Mouse (Mus musculus): Measurements from ENCODE around the gene Kif2c. TPM values are rescaled to one million over a fixed set of nuclear protein-coding genes. Genes with fewer than 3 reads are reported as not detected.

Kif2c gene
- total and polyA plus RNA-seq, 2 experiments from 2014 or later, result 8.2 to 10.3 TPM

DNA sequence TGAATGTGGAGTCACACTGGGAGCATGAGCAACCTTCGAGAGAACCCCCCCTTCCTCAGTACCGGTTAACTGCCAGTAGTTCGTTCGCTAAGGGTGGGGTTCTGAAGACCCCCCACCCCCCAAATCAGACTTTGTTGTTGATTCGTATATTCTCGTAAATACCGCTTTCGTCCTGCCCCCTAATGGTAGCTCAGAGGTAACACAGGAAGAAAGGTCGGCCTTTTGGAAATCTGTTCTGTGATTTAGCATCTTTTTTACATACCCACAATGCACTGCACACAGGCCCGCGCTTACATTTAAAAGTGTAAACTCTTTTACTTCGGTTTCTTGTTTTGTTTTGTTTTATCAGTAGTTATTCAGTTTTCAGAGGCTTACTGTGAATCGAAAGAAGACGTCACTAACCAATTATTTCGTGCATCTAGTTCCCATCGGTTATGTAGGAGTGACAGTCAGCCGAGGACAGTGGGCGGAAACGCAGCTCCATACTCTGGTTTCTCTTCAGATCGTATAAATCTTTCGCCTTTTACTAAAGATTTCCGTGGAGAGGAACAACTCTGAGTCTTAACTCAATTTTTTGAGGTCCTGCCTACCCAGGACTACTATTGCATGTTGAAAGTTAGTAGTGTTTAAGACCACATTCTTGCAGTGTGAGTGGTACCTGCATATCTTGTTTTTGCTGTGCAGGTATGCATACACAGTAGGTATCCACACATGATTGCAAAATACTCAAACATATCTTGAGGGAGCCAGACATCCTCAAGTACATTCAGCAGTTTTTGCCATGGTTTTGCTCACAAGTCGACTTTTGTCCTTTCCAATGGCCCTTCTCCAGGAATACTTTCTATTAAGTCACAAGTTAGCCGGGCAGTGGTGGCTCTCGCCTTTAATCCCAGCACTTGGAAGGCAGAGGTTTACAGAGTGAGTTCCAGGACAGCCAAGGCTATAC lies 19.9 kb upstream of the Kif2c start:
- WGBS, result under 1% methylated on average over 25 of the region's 25 CpGs
- peak overlapping the region; percentile 77 for H3K27ac ChIP-seq (ENCODE audit: low read depth)
- no peaks in the 10 kb centered on the region for H3K9me3 ChIP-seq (replicated peaks; ENCODE audit: control insufficient read depth, low read length)
- H3K4me2 ChIP-seq (ENCODE audit: low read depth, low read length), result peak overlapping the region; percentile 62
- H3K36me3 ChIP-seq (replicated peaks; ENCODE audit: control insufficient read depth, insufficient read depth, low read length), result no peaks in the 10 kb centered on the region
- peak overlapping the region; percentile 64 for H3K9ac ChIP-seq (replicated peaks; ENCODE audit: low read depth, low read length)
- H3K4me1 ChIP-seq (ENCODE audit: control insufficient read depth, insufficient read depth), result no peaks in the 10 kb centered on the region
- DNase-seq (ENCODE audit: low spot score) (peak; percentile 89), ATAC-seq (ENCODE audit: insufficient read depth, low read depth) (peak; percentile 77)
- H3K4me3 ChIP-seq (ENCODE audit: low read depth, low read length), result peak overlapping the region; percentile 40
- TF ChIP-seq CTCF (IDR thresholded peaks at IDR 0.05; ENCODE audit: low read depth) (peak; percentile 67), EP300 (IDR thresholded peaks at IDR 0.05; ENCODE audit: low read depth) (0 out of 2 replicates have a peak, but pooled peaks have one; percentile 45)
- H3K27me3 ChIP-seq (ENCODE audit: control insufficient read depth, insufficient read depth, low read length), result no peaks in the 10 kb centered on the region

DNA sequence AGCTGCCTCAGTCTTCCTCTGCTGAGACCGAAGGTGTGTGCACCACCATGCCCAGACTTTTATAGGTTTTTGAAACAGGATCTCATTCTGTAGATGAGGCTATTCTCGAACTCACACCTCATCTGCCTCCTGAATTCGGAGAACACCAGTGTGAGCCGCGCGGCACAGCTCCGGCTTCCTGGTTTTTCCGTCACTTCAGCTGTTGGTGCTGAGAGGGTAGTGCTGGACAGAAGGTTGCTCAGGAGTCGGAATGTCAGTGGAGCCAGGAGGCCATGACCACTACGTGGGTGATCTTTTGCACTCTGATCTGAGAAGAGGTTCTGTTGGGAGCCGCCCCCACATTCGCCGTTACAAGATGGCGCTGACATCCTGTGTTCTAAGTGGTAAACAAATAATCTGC lies 9.4 kb upstream of the Kif2c start:
- Histone ChIP-seq H3K9me3 (replicated peaks; ENCODE audit: control insufficient read depth, low read length) (no peaks in the 10 kb centered on the region), H3K27me3 (ENCODE audit: control insufficient read depth, insufficient read depth, low read length) (no peaks in the 10 kb centered on the region), H3K4me2 (ENCODE audit: low read depth, low read length) (no peak overlapping the region), H3K27ac (ENCODE audit: low read depth) (no peak overlapping the region), H3K4me1 (ENCODE audit: control insufficient read depth, insufficient read depth) (0 out of 2 replicates have a peak, but pooled peaks cover 3% of the 10 kb centered on the region), H3K9ac (replicated peaks; ENCODE audit: low read depth, low read length) (no peak overlapping the region), H3K4me3 (ENCODE audit: low read depth, low read length) (no peak overlapping the region), H3K36me3 (replicated peaks; ENCODE audit: control insufficient read depth, insufficient read depth, low read length) (no peaks in the 10 kb centered on the region)
- TF ChIP-seq EP300 (IDR thresholded peaks at IDR 0.05; ENCODE audit: low read depth), result no peak
- TF ChIP-seq CTCF (IDR thresholded peaks at IDR 0.05; ENCODE audit: low read depth), result no peak
- WGBS, result 92% methylated on average over 14 of the region's 14 CpGs
- no peak for ATAC-seq (ENCODE audit: insufficient read depth, low read depth)
- DNase-seq (ENCODE audit: low spot score), result no peak

DNA sequence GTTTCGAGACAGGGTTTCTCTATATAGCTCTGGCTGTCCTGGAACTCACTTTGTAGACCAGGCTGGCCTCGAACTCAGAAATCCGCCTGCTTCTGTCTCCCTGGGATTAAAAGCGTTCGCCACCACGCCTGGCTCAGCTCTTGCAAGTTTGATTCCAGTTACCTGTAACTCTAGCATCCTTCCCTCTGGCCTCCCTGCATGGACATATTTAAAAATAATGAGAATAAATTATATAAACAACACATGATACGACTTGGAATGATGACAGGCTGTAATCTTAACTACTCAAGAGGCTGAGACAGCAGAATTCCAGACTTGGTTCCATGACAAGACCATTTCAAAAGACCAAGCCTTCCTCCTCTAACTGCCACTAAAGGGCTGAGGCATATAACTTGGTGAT lies 8.2 kb upstream of the Kif2c start:
- WGBS, result 69% methylated on average over 7 of the region's 7 CpGs
- H3K9me3 ChIP-seq (replicated peaks; ENCODE audit: control insufficient read depth, low read length), result no peaks in the 10 kb centered on the region
- H3K9ac ChIP-seq (replicated peaks; ENCODE audit: low read depth, low read length), result peak overlapping the region; percentile 71
- TF ChIP-seq EP300 (IDR thresholded peaks at IDR 0.05; ENCODE audit: low read depth), result no peak
- TF ChIP-seq CTCF (IDR thresholded peaks at IDR 0.05; ENCODE audit: low read depth), result no peak
- H3K27ac ChIP-seq (ENCODE audit: low read depth), result peak overlapping the region; percentile 86
- no peak for DNase-seq (ENCODE audit: low spot score)
- ATAC-seq (ENCODE audit: insufficient read depth, low read depth), result no peak
- H3K4me2 ChIP-seq (ENCODE audit: low read depth, low read length), result no peak overlapping the region
- H3K27me3 ChIP-seq (ENCODE audit: control insufficient read depth, insufficient read depth, low read length), result no peaks in the 10 kb centered on the region
- 0 out of 2 replicates have a peak, but pooled peaks cover 3% of the 10 kb centered on the region for H3K4me1 ChIP-seq (ENCODE audit: control insufficient read depth, insufficient read depth)
- no peaks in the 10 kb centered on the region for H3K36me3 ChIP-seq (replicated peaks; ENCODE audit: control insufficient read depth, insufficient read depth, low read length)
- no peak overlapping the region for H3K4me3 ChIP-seq (ENCODE audit: low read depth, low read length)

DNA sequence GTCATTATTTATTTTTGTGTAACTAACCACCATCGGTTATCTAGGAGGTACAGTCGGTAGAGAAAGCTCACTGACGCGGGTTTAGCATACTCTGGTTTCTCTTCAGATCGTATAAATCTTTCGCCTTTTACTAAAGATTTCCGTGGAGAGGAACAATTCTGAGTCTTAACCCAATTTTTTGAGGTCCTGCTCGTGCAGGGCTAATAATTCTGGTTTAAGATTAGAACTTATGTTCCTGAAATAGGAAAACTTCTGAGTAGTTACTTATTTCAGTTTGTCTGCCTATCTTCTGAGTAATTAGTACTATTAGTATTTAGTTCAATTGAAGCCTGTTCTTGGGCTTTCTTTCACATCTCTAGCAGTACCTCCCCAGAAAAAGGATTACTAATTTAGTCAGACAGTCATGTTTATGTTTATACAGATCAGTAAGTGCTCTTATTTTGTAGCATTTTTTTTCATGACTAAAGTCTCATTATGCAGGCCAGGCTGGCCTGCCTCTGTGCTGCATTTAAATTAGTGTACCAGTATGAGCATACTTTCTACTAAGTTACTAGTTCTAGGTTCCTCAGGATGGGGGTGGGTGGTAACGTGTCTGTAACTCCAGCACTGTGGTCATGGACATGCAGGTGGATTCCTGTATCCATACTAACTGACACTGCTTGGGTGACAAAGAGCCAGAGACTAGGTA lies 7.6 kb upstream of the Kif2c start:
- Histone ChIP-seq H3K36me3 (replicated peaks; ENCODE audit: control insufficient read depth, insufficient read depth, low read length) (no peaks in the 10 kb centered on the region), H3K27me3 (ENCODE audit: control insufficient read depth, insufficient read depth, low read length) (no peaks in the 10 kb centered on the region), H3K4me3 (ENCODE audit: low read depth, low read length) (peak overlapping the region; percentile 53), H3K27ac (ENCODE audit: low read depth) (peak overlapping the region; percentile 86), H3K4me2 (ENCODE audit: low read depth, low read length) (peak overlapping the region; percentile 60), H3K9ac (replicated peaks; ENCODE audit: low read depth, low read length) (peak overlapping the region; percentile 71), H3K4me1 (ENCODE audit: control insufficient read depth, insufficient read depth) (0 out of 2 replicates have a peak, but pooled peaks cover 3% of the 10 kb centered on the region), H3K9me3 (replicated peaks; ENCODE audit: control insufficient read depth, low read length) (no peaks in the 10 kb centered on the region)
- peak; percentile 77 for ATAC-seq (ENCODE audit: insufficient read depth, low read depth)
- under 1% methylated on average over 9 of the region's 9 CpGs for WGBS
- peak; percentile 87 for DNase-seq (ENCODE audit: low spot score)
- TF ChIP-seq CTCF (IDR thresholded peaks at IDR 0.05; ENCODE audit: low read depth), result no peak
- TF ChIP-seq EP300 (IDR thresholded peaks at IDR 0.05; ENCODE audit: low read depth), result peak; percentile 48; the same call in 1 of the 2 replicates

DNA sequence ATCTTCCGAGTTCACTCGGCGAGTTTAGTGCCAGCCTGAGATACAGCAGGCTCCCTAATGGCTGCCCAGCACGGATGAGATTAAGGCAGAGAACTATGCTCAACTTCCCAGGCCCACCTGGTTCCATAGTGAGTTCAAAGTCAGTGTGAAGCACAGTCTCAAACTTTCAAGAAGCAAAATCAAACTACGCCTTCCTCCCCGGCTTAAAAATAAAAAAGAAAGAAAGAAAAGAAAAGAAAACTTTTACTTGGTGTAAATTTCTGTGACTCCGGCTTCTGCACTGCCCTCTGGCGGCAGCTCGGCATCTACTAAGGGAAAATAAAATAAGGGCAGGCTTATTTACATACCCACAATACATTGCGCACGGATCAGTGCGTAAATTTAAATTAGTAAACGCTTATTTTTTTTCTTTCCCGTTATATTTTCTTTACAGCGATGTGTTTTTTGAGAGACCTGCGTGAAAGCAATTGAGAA lies 7.0 kb upstream of the Kif2c start:
- WGBS, result under 1% methylated on average over 16 of the region's 16 CpGs
- H3K4me3 ChIP-seq (ENCODE audit: low read depth, low read length), result peak overlapping the region; percentile 53
- peak overlapping the region; percentile 60 for H3K4me2 ChIP-seq (ENCODE audit: low read depth, low read length)
- H3K9ac ChIP-seq (replicated peaks; ENCODE audit: low read depth, low read length), result peak overlapping the region; percentile 71
- 0 out of 2 replicates have a peak, but pooled peaks cover 3% of the 10 kb centered on the region for H3K4me1 ChIP-seq (ENCODE audit: control insufficient read depth, insufficient read depth)
- ATAC-seq (ENCODE audit: insufficient read depth, low read depth), result peak; percentile 69
- H3K27me3 ChIP-seq (ENCODE audit: control insufficient read depth, insufficient read depth, low read length), result no peaks in the 10 kb centered on the region
- DNase-seq (ENCODE audit: low spot score), result peak; percentile 89
- H3K9me3 ChIP-seq (replicated peaks; ENCODE audit: control insufficient read depth, low read length), result no peaks in the 10 kb centered on the region
- no peaks in the 10 kb centered on the region for H3K36me3 ChIP-seq (replicated peaks; ENCODE audit: control insufficient read depth, insufficient read depth, low read length)
- H3K27ac ChIP-seq (ENCODE audit: low read depth), result peak overlapping the region; percentile 86
- no peak for TF ChIP-seq EP300 (IDR thresholded peaks at IDR 0.05; ENCODE audit: low read depth)
- peak; percentile 74 for TF ChIP-seq CTCF (IDR thresholded peaks at IDR 0.05; ENCODE audit: low read depth)
